Mouse (Mus musculus) bone marrow macrophage, adult 2 months (primary cell): ENCODE measurements around the gene Ncoa3. TPM values are rescaled to one million over a fixed set of nuclear protein-coding genes. Genes with fewer than 3 reads are reported as not detected.
A peak's percentile ranks its signal among the peaks of the same experiment; 100 is the strongest.

Experiments used
- H3K27ac ChIP-seq: 2 replicates; pipeline ENCODE4 v1.5.1; 2012; ENCODE audit warnings: low read depth, low read length; ENCODE audit not compliant: insufficient read depth
- H3K4me1 ChIP-seq: 2 replicates; pipeline ENCODE4 v1.6.1; 2012; ENCODE audit warnings: low read length; ENCODE audit not compliant: control insufficient read depth, insufficient read depth
- H3K4me3 ChIP-seq: 2 replicates; pipeline ENCODE4 v1.5.1; 2012; ENCODE audit warnings: mild to moderate bottlenecking, low read length, moderate library complexity; ENCODE audit not compliant: insufficient read depth
- CTCF ChIP-seq: IDR thresholded peaks from 2 replicates; pipeline ENCODE4 v1.5.1; 2012; ENCODE audit warnings: low read depth, mild to moderate bottlenecking, low read length, moderate library complexity
- POLR2A ChIP-seq: IDR thresholded peaks from 2 replicates; pipeline ENCODE4 v1.6.1; 2012; ENCODE audit warnings: mild to moderate bottlenecking, low read depth, low read length, borderline replicate concordance
- polyA plus RNA-seq: library from polyadenylated mRNA; stranded (reverse); fragments of >200 nt; gene quantifications from 2 replicates; pipeline ENCODE4 v1.2.4, GENCODE M21; 2012; ENCODE audit not compliant: missing spikeins, insufficient read depth, insufficient read length

Gene Ncoa3
- polyA plus RNA-seq, 1 experiment: 119 TPM

DNA sequence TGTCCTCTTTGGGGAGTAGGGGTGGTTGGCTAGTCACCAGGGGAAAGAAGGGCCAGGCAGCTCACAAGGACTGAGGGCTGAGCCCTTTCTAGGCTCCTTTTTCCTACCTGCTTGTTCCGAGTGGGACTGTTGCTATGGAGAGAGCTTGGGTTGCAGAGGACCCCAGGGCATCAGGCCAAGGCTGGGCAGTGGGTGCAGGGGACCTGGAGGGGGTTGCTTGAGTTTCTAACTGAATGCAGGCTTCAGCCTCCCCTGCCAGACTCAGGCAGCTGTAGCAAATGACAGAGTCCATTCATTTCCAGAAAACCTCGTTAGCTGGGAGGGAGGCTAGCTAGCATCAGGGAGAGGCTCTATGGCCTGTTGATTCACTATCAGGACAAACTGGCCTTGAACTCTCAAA is 114.2 kb downstream of the Ncoa3 start:
- Histone ChIP-seq H3K27ac (no peak overlapping the region), H3K4me1 (no peaks in the 10 kb centered on the region), H3K4me3 (no peak overlapping the region)
- TF ChIP-seq POLR2A (no peak), CTCF (no peak)

DNA sequence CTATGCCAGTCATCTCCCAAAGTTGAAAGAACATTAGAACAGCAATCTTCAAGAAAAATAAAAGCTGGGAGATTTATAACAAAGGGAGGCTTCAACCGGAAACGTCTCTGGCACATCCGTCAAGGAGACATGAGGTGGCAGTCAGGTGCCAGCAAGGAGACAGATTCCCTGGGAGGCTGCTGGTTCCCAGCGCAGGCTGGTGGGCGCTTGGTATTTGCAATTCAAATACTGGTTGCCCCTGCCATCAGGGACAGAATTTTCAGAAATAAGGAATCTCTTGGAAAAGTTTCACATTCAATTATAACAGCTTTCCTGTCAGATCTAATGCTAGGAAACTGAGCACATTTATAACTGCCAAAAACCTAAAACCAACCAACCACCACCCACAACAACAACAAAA is 115.5 kb downstream of the Ncoa3 start:
- Histone ChIP-seq H3K4me1 (no peaks in the 10 kb centered on the region), H3K27ac (no peak overlapping the region), H3K4me3 (no peak overlapping the region)
- TF ChIP-seq POLR2A: no peak
- no peak for TF ChIP-seq CTCF

GRCm38 (mm10) chr2:166108326-166108725 is 115.9 kb downstream of the Ncoa3 start:
- no peak for TF ChIP-seq POLR2A
- peak; percentile 77 for TF ChIP-seq CTCF
- Histone ChIP-seq H3K4me1 (no peaks in the 10 kb centered on the region), H3K27ac (no peak overlapping the region), H3K4me3 (no peak overlapping the region)

DNA sequence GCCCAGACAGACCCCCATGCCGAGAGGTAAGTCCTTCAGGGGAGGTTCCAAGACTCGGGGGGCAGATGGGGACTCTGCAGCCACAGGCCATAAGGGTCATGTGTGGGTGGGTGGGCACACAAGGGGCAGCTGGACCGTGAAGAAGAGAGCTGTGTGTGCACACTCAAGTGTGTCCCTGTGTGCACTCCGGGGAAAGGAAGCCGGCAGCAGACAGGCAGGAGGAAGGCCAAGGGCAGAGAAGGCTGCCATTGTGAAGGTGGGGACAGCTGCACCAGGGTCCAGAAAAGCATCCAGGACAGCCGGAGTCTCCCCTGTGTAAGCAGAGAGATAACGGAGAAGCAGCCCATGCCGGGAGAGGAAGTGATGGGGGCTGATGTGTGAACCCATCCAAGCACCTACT is 118.3 kb downstream of the Ncoa3 start:
- peaks cover 2% of the 10 kb centered on the region; the same call in 1 of the 2 replicates for H3K4me1 ChIP-seq
- no peak for TF ChIP-seq CTCF
- no peak for TF ChIP-seq POLR2A
- H3K4me3 ChIP-seq: no peak overlapping the region
- H3K27ac ChIP-seq: no peak overlapping the region

DNA sequence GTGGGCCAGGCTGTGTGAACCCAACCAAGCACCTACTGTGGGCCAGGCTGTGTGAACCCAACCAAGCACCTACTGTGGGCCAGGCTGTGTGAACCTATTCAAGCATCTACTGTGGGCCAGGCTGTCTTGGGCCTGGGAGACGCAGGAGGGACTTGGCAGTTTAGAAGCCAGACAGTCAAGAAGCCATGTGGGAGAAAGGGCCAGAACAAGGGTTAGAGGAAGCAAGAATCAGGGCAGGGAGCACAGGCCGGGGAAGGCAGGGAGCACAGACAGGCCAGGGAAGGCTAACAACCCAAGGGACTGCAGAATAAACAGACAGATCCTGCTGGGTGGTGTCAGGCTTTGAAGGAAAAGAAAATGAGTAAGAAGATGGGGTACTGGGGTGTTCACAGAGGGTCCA is 118.8 kb downstream of the Ncoa3 start:
- H3K4me3 ChIP-seq: no peak overlapping the region
- no peak overlapping the region for H3K27ac ChIP-seq
- H3K4me1 ChIP-seq: peaks cover 5% of the 10 kb centered on the region
- no peak for TF ChIP-seq POLR2A
- TF ChIP-seq CTCF: no peak

DNA sequence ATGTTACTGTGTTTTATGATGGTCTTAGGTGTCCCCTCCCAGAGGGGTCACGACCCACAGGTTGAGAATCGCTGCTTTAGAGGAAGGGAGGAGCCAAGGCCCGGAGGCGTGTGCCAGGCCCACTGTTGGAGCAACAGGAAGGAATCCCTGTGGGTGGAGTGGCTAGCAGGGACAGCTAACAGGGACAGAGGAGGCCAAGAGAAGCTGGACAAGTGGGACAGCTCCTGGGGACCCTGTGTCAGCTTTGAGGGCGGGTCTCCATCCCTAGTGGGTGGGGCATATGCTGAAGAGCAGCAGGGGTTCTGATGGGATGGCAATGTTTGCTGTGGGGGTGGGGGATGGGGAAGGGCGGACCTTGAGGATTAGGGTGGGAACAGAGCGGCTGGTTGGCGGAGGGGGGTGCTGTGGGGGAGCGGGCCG is 119.4 kb downstream of the Ncoa3 start:
- H3K27ac ChIP-seq: no peak overlapping the region
- H3K4me1 ChIP-seq: peaks cover 12% of the 10 kb centered on the region

DNA sequence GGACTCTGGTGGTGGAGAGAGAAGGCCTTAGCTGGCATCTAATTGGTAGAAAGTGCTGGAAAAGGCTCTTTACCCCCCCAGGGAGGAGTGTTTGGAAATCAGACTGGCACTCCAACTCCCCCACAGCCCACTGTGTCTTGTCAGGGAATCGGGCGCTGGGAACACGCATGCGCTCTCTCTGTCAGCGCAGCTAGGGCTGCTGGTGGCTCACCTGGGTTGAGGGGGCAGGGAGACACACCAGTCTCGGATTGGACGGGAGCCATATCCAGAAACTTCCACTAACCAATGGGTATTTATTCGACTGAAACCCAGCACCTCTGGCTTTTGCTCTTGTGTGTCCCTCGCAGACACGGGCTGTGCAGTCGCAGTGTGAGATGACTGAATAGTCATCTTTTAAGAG is 120.5 kb downstream of the Ncoa3 start:
- TF ChIP-seq CTCF (no peak), POLR2A (no peak)
- H3K4me1 ChIP-seq: peaks cover 12% of the 10 kb centered on the region
- H3K4me3 ChIP-seq: no peak overlapping the region
- H3K27ac ChIP-seq: no peak overlapping the region

More for the DNA sequence above, 119.4 kb downstream of the Ncoa3 start:
- H3K4me3 ChIP-seq: no peak overlapping the region
- no peak for TF ChIP-seq POLR2A
- no peak for TF ChIP-seq CTCF

GRCm38 (mm10) chr2:166115571-166116277 is 123.3 kb downstream of the Ncoa3 start:
- TF ChIP-seq CTCF (no peak), POLR2A (no peak)
- H3K4me3 ChIP-seq: no peak overlapping the region
- peaks cover 12% of the 10 kb centered on the region for H3K4me1 ChIP-seq
- no peak overlapping the region for H3K27ac ChIP-seq

DNA sequence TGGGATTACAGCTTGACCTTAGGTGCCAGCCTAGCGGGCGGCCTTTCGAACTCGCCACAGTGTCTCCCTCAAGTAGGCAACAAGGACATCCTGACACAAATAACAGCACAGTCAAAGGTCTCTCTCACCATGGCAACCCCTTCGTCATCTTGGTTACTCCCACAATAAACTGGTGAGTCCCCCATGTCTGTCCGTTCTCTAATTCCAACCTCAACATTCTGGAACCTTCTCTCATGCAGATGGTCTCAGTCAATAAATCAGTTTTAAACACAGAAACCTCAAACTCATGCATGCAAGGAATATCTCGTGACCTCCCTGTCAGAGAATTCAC is 123.8 kb downstream of the Ncoa3 start:
- peaks cover 12% of the 10 kb centered on the region for H3K4me1 ChIP-seq
- TF ChIP-seq POLR2A (no peak), CTCF (no peak)
- no peak overlapping the region for H3K27ac ChIP-seq
- no peak overlapping the region for H3K4me3 ChIP-seq

DNA sequence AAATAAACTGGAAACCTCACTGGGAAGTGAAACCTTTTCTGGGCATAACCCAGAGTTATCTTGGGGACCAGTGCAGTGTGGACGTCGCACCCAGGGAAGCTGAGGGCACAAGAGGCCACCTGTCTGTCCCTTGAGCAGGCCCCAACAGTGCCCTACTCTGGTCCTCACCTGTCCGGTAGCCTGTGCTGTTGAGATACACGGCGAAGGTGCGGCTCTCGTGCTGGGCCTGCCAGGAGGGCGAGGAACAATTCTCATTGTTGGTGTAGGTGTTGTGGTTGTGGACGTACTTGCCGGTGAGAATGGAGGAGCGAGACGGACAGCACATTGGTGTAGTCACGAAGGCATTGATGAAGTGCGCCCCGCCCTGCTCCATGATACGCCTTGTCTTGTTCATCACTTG is 124.3 kb downstream of the Ncoa3 start:
- no peak overlapping the region for H3K4me3 ChIP-seq
- H3K4me1 ChIP-seq: peaks cover 12% of the 10 kb centered on the region
- H3K27ac ChIP-seq: no peak overlapping the region
- TF ChIP-seq CTCF: no peak
- TF ChIP-seq POLR2A: no peak
